Mouse (Mus musculus) thymus, adult 2 months (tissue): ENCODE measurements at regions not wholly inside any gene's neighbourhood (a gene's known extent, or its start where the extent isn't known, plus 50 kb on each side); places are given as distances from the start of the nearest gene placed in this dataset.

Experiments used
- CTCF ChIP-seq: fragments of 200-500 bp; IDR thresholded peaks from 2 replicates; pipeline ENCODE4 v1.5.1; 2012; ENCODE audit warnings: mild to moderate bottlenecking, control low read depth, low read length, moderate library complexity, borderline replicate concordance; ENCODE audit not compliant: control insufficient read depth, poor library complexity, insufficient read depth; ENCODE audit errors: extremely low read depth
- POLR2A ChIP-seq: fragments of 200-500 bp; IDR thresholded peaks from 2 replicates; pipeline ENCODE4 v1.6.1; 2012; ENCODE audit warnings: mild to moderate bottlenecking, low read length, control low read depth, moderate library complexity; ENCODE audit not compliant: control insufficient read depth, poor library complexity, insufficient read depth; ENCODE audit errors: extremely low read depth

GRCm38 (mm10) chr14:105662839-105663238, 233.8 kb downstream of the Spry2 start:
- TF ChIP-seq CTCF: no peak
- TF ChIP-seq POLR2A: no peak
